26 mouse cellular contexts compared by ENCODE assay signal in genomic region chr6:129331610-129332009, GRCm38 (mm10). TPM values are rescaled to one million over a fixed set of nuclear protein-coding genes. Genes with fewer than 3 reads are reported as not detected.
"Had no signal": no experiment of that assay in that cellular context is flagged by ENCODE, and none has a peak within 500 bp of the region (broad histone marks: within the 10 kb centered on the region; RNA-seq: fewer than 3 reads in every experiment).

4922502D21Rik (minus strand) TSS chr6:129331796.

- H3K9ac ChIP-seq: limb, embryonic 12.5 days; limb, embryonic 15.5 days; liver, embryonic 14.5 days; liver, postnatal 0 days; lung, embryonic 15.5 days; midbrain, embryonic 13.5 days; neural tube, embryonic 13.5 days had no signal

- H3K4me2 ChIP-seq: limb, embryonic 12.5 days; limb, embryonic 15.5 days; liver, embryonic 11.5 days; lung, embryonic 15.5 days; midbrain, embryonic 13.5 days; neural tube, embryonic 13.5 days had no signal

- H3K9me3 ChIP-seq: limb, embryonic 12.5 days; limb, embryonic 15.5 days; lung, embryonic 15.5 days; megakaryocyte, embryonic 14.5 days; midbrain, embryonic 10.5 days; midbrain, embryonic 13.5 days; neural tube, embryonic 13.5 days had no signal

- ATAC-seq: inflammation-experienced regulatory T-cells, adult 6 months; intestine, postnatal 0 days; liver, postnatal 0 days; midbrain, embryonic 13.5 days; midbrain, embryonic 16.5 days had no signal

- H3K4me3 ChIP-seq: limb, embryonic 12.5 days; limb, embryonic 15.5 days; lung, embryonic 15.5 days; megakaryocyte, embryonic 14.5 days; midbrain, embryonic 10.5 days; midbrain, embryonic 13.5 days; myocyte; neural tube, embryonic 13.5 days had no signal

- H3K27me3 ChIP-seq: limb, embryonic 12.5 days; limb, embryonic 15.5 days; lung, embryonic 15.5 days; megakaryocyte, embryonic 14.5 days; midbrain, embryonic 13.5 days; neural tube, embryonic 13.5 days had no signal

- H3K36me3 ChIP-seq: limb, embryonic 12.5 days; limb, embryonic 15.5 days; lung, embryonic 15.5 days; midbrain, embryonic 10.5 days; midbrain, embryonic 13.5 days; neural tube, embryonic 13.5 days had no signal

- H3K27ac ChIP-seq: limb, embryonic 12.5 days; limb, embryonic 15.5 days; liver, embryonic 14.5 days; lung, embryonic 15.5 days; midbrain, embryonic 10.5 days; midbrain, embryonic 13.5 days; neural tube, embryonic 13.5 days; stomach, postnatal 0 days had no signal

- H3K4me1 ChIP-seq: limb, embryonic 12.5 days; limb, embryonic 15.5 days; lung, embryonic 15.5 days; midbrain, embryonic 10.5 days had no signal

- DNase-seq: kidney, adult 9 months; left cerebral cortex, postnatal 4 days; liver, postnatal 0 days; lung, postnatal 10 days; lung, postnatal 36 days; retina, postnatal 1 day; thymus, adult 2 months; thymus, postnatal 14 days; thymus, postnatal 4 days had no signal

RNA-seq across cellular contexts. Expression of gene 4922502D21Rik, which starts in this region (rescaled TPM):
- polyA plus RNA-seq: inflammation-experienced regulatory T-cells, adult 6 months; intestine, postnatal 0 days; limb, embryonic 12.5 days; limb, embryonic 15.5 days; liver, embryonic 11.5 days; liver, embryonic 14.5 days; liver, postnatal 0 days; lung, embryonic 15.5 days; midbrain, embryonic 10.5 days; midbrain, embryonic 13.5 days; midbrain, embryonic 16.5 days; myocyte; neural tube, embryonic 13.5 days; small intestine, adult 2 months; spleen, adult 2 months; stomach, embryonic 14.5 days; stomach, postnatal 0 days had no signal
